25 mouse cellular contexts compared by ENCODE assay signal in the genomic region with DNA sequence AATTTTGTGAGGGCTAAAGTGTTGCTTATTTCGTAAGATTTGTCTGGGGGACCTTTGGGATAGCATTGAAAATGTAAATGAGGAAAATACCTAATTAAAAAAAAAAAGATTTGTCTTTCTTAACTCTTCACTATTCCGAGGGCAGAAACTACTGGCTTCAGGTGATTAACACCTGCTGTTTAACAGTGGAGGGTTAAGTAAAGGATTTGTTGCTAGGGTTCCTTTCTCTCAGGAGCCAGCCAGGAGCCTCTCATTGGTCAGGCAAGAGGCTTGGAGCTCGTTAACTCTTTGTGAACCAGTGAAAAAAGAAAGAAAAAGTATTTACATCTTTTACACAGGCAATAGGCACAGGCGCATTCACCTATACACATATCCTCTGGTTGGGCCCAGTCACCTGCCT. TPM values are rescaled to one million over a fixed set of nuclear protein-coding genes. Genes with fewer than 3 reads are reported as not detected.
"Had no signal": no experiment of that assay in that cellular context is flagged by ENCODE, and none has a peak within 500 bp of the region (broad histone marks: within the 10 kb centered on the region; RNA-seq: fewer than 3 reads in every experiment).

No protein-coding gene starts in this region.

- H3K9me3 ChIP-seq: limb, embryonic 15.5 days had no signal

- H3K9ac ChIP-seq: limb, embryonic 12.5 days; limb, embryonic 15.5 days; liver, embryonic 14.5 days; liver, postnatal 0 days; lung, embryonic 14.5 days; neural tube, embryonic 13.5 days had no signal

- H3K4me2 ChIP-seq: limb, embryonic 12.5 days; limb, embryonic 15.5 days; liver, embryonic 11.5 days; lung, embryonic 14.5 days; neural tube, embryonic 13.5 days had no signal

- H3K4me1 ChIP-seq: limb, embryonic 15.5 days; neural tube, embryonic 13.5 days had no signal

- DNase-seq: kidney, adult 2 months; kidney, postnatal 36 days; left cerebral cortex, postnatal 4 days; liver, postnatal 0 days; lung, embryonic 14.5 days; right cerebral cortex, adult 18-20 months; right cerebral cortex, postnatal 14 days; right cerebral cortex, postnatal 4 days; thymus, adult 18-20 months; thymus, postnatal 36 days had no signal

- H3K4me3 ChIP-seq: limb, embryonic 12.5 days; limb, embryonic 15.5 days; myocyte; neural tube, embryonic 13.5 days had no signal

- H3K27ac ChIP-seq: kidney, postnatal 0 days; limb, embryonic 12.5 days; limb, embryonic 15.5 days; liver, embryonic 14.5 days; macrophage; neural tube, embryonic 13.5 days; stomach, postnatal 0 days had no signal

- H3K27me3 ChIP-seq: limb, embryonic 12.5 days; limb, embryonic 15.5 days; neural tube, embryonic 13.5 days had no signal

- ATAC-seq: intestine, postnatal 0 days; liver, postnatal 0 days; lung, postnatal 0 days had no signal

- H3K36me3 ChIP-seq: limb, embryonic 12.5 days; limb, embryonic 15.5 days; neural tube, embryonic 13.5 days had no signal

RNA-seq across cellular contexts. Expression of a gene that starts 4.7 kb away (rescaled TPM):
- polyA plus RNA-seq: intestine, embryonic 14.5 days; intestine, postnatal 0 days; kidney, adult 2 months; kidney, embryonic 14.5 days; kidney, postnatal 0 days; limb, embryonic 12.5 days; limb, embryonic 15.5 days; liver, embryonic 11.5 days; liver, embryonic 14.5 days; liver, postnatal 0 days; lung, embryonic 14.5 days; lung, postnatal 0 days; macrophage; myocyte; neural tube, embryonic 13.5 days; stomach, embryonic 14.5 days; stomach, postnatal 0 days; urinary bladder, adult 2 months had no signal

RNA-seq across cellular contexts. Expression of a gene that starts 7.6 kb away (rescaled TPM):
- polyA plus RNA-seq: intestine, embryonic 14.5 days; intestine, postnatal 0 days; kidney, adult 2 months; kidney, embryonic 14.5 days; kidney, postnatal 0 days; limb, embryonic 12.5 days; limb, embryonic 15.5 days; liver, embryonic 11.5 days; liver, embryonic 14.5 days; liver, postnatal 0 days; lung, embryonic 14.5 days; lung, postnatal 0 days; macrophage; myocyte; neural tube, embryonic 13.5 days; stomach, embryonic 14.5 days; stomach, postnatal 0 days; urinary bladder, adult 2 months had no signal

RNA-seq across cellular contexts. Expression of a gene that starts 7.7 kb away (rescaled TPM):
- polyA plus RNA-seq: intestine, embryonic 14.5 days; intestine, postnatal 0 days; kidney, adult 2 months; kidney, embryonic 14.5 days; kidney, postnatal 0 days; limb, embryonic 12.5 days; limb, embryonic 15.5 days; liver, embryonic 11.5 days; liver, embryonic 14.5 days; liver, postnatal 0 days; lung, embryonic 14.5 days; lung, postnatal 0 days; macrophage; myocyte; neural tube, embryonic 13.5 days; stomach, embryonic 14.5 days; stomach, postnatal 0 days; urinary bladder, adult 2 months had no signal

RNA-seq across cellular contexts. Expression of a gene that starts 16.5 kb away (rescaled TPM):
- polyA plus RNA-seq: intestine, embryonic 14.5 days; intestine, postnatal 0 days; kidney, adult 2 months; kidney, embryonic 14.5 days; kidney, postnatal 0 days; limb, embryonic 12.5 days; limb, embryonic 15.5 days; liver, embryonic 11.5 days; liver, embryonic 14.5 days; liver, postnatal 0 days; lung, embryonic 14.5 days; lung, postnatal 0 days; macrophage; myocyte; neural tube, embryonic 13.5 days; stomach, embryonic 14.5 days; stomach, postnatal 0 days; urinary bladder, adult 2 months had no signal

RNA-seq across cellular contexts. Expression of a gene that starts 20.3 kb away (rescaled TPM):
- polyA plus RNA-seq: intestine, embryonic 14.5 days; intestine, postnatal 0 days; kidney, adult 2 months; kidney, embryonic 14.5 days; kidney, postnatal 0 days; limb, embryonic 12.5 days; limb, embryonic 15.5 days; liver, embryonic 11.5 days; liver, embryonic 14.5 days; liver, postnatal 0 days; lung, embryonic 14.5 days; lung, postnatal 0 days; macrophage; myocyte; neural tube, embryonic 13.5 days; stomach, embryonic 14.5 days; stomach, postnatal 0 days; urinary bladder, adult 2 months had no signal
